Mouse (Mus musculus) midbrain, embryonic 15.5 days (tissue): ENCODE data around the gene Zc4h2. TPM values are rescaled to one million over a fixed set of nuclear protein-coding genes. Genes with fewer than 3 reads are reported as not detected.

Source experiments
- ATAC-seq: fragments of 200-750 bp; cut with Nextera tagmentation; replicated peaks from 2 replicates; pipeline ENCODE4 v1.8.0; 2017; ENCODE audit warnings: moderate TSS enrichment
- H3K27ac ChIP-seq: fragments of 300-500 bp; sonication (generic); 2 replicates; pipeline ENCODE4 v1.5.1; 2015; ENCODE audit warnings: mild to moderate bottlenecking, inconsistent platforms
- H3K27me3 ChIP-seq: fragments of 300-500 bp; sonication (generic); replicated peaks from 2 replicates; pipeline ENCODE4 v1.6.1; 2015; ENCODE audit warnings: inconsistent platforms
- H3K36me3 ChIP-seq: fragments of 300-500 bp; sonication (generic); replicated peaks from 2 replicates; pipeline ENCODE4 v1.6.1; 2015; ENCODE audit warnings: inconsistent platforms
- H3K4me1 ChIP-seq: fragments of 300-500 bp; sonication (generic); 2 replicates; pipeline ENCODE4 v1.6.1; 2015; ENCODE audit warnings: inconsistent platforms
- H3K4me2 ChIP-seq: fragments of 300-500 bp; sonication (generic); 2 replicates; pipeline ENCODE4 v1.6.1; 2015; ENCODE audit warnings: inconsistent platforms, mild to moderate bottlenecking, moderate library complexity
- H3K4me3 ChIP-seq: fragments of 300-500 bp; sonication (generic); 2 replicates; pipeline ENCODE4 v1.5.1; 2015; ENCODE audit warnings: mild to moderate bottlenecking, inconsistent platforms
- H3K9ac ChIP-seq: fragments of 300-500 bp; sonication (generic); 2 replicates; pipeline ENCODE4 v1.6.1; 2015; ENCODE audit warnings: mild to moderate bottlenecking, inconsistent platforms
- H3K9me3 ChIP-seq: fragments of 300-500 bp; sonication (generic); 2 replicates; pipeline ENCODE4 v1.6.1; 2016; ENCODE audit warnings: inconsistent platforms
- WGBS: fragments of 180-500 bp; shearing (Covaris S2); methylation state at CpG from one replicate; pipeline ENCODE4 v1.1.7; 2015; ENCODE audit warnings: mixed read lengths; 5-methylcytosine and 5-hydroxymethylcytosine counted together
- polyA plus RNA-seq: library from polyadenylated mRNA; unstranded; fragments of >200 nt; fragmentation: Nextera tagmentation; extraction: Ambion mirVana; gene quantifications from 2 replicates; pipeline ENCODE4 v1.2.1, GENCODE M21; 2015

The Zc4h2 gene
- polyA plus RNA-seq, result 75.9 and 78.0 TPM in 2 replicates

DNA sequence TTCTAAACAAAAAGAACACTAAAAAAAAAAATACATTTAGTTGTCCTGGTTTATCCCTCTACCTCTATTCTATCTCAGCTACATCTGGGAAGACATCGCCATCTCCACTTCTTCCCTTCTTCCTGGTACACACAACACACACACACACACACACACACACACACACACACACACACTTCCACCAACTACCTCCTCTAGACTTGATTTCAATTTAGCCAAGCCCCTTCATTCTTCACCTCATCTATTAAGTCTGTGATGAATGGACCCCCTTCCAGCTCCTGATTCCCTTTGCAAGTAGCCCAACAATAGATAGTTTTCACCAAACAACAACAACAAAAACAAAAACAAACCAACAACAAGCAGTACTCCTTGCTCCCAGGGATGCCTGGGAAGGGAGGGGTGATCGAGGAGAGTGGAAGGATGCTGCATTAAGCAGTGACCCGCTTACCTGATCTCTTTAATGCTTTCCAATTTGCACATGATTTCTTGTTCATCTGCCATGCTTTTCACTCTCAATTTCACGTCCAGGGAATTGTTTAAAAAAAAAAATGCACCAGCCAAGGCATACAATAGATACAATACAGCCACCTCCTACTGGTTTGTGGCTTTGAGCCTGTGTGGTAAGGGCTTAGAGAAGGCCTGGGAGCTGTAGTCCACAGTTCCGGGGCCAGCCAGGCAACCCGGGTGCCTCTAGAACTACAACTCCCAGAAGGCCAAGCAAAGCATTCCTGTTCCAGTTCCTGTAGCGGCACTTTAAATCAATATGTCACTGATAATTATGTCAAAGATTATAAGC, at the start of gene Zc4h2:
Gene Zc4h2, minus strand, starts transcription at position 706 of the 796 bp plus-strand sequence.
- Histone ChIP-seq H3K4me1 (0 out of 2 replicates have a peak, but pooled peaks cover 4% of the 10 kb centered on the region), H3K36me3 (no peaks in the 10 kb centered on the region), H3K9me3 (no peaks in the 10 kb centered on the region), H3K4me2 (peak within 1 kb of the TSS; percentile 52), H3K27ac (peak within 1 kb of the TSS; percentile 80), H3K27me3 (no peaks in the 10 kb centered on the region), H3K9ac (peak within 1 kb of the TSS; percentile 56), H3K4me3 (peak within 1 kb of the TSS; percentile 49)
- ATAC-seq, result peak; percentile 100
- WGBS, result 13% methylated on average over 7 of the region's 7 CpGs

GRCm38 (mm10) chrX:95687119-95687518, 28.8 kb upstream of the Zc4h2 start:
- H3K4me3 ChIP-seq, result no peak overlapping the region
- H3K9ac ChIP-seq, result no peak overlapping the region
- no peak overlapping the region for H3K27ac ChIP-seq
- H3K36me3 ChIP-seq, result no peaks in the 10 kb centered on the region
- H3K27me3 ChIP-seq, result no peaks in the 10 kb centered on the region
- no peaks in the 10 kb centered on the region for H3K4me1 ChIP-seq
- WGBS, result 74% methylated on average over 1 of the region's 1 CpGs
- H3K4me2 ChIP-seq, result no peak overlapping the region
- H3K9me3 ChIP-seq, result no peaks in the 10 kb centered on the region
- ATAC-seq, result no peak

DNA sequence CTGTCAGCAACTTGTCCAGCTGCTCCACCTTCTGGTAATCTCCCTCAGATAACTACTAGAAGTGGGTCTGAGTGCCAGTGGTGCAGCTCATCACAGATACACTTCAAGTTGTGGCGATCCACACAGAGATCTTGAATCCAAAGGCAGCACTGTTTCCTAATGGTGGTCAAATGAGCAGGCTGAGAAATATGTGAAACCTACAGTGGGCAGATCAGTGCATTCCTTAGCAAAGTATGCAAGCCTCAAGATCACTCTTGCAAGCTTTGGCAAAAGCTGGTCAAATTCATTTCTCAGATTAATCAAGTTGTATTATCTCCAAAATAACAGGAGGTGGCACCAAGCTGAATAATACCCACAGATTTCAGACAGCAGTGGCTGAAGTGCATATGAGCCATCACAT, 23.9 kb upstream of the Zc4h2 start:
- ATAC-seq, result no peak
- H3K9me3 ChIP-seq, result no peaks in the 10 kb centered on the region
- 94% methylated on average over 1 of the region's 1 CpGs for WGBS
- H3K27ac ChIP-seq, result no peak overlapping the region
- H3K4me1 ChIP-seq, result no peaks in the 10 kb centered on the region
- H3K9ac ChIP-seq, result no peak overlapping the region
- no peaks in the 10 kb centered on the region for H3K36me3 ChIP-seq
- no peaks in the 10 kb centered on the region for H3K27me3 ChIP-seq
- H3K4me2 ChIP-seq, result no peak overlapping the region
- no peak overlapping the region for H3K4me3 ChIP-seq

GRCm38 (mm10) chrX:95658600-95659084, 333 bp upstream of the Zc4h2 start:
- WGBS, result 24% methylated on average over 12 of the region's 12 CpGs
- Histone ChIP-seq H3K9me3 (no peaks in the 10 kb centered on the region), H3K27me3 (no peaks in the 10 kb centered on the region), H3K36me3 (no peaks in the 10 kb centered on the region), H3K27ac (peak overlapping the region; percentile 80), H3K9ac (peak overlapping the region; percentile 56), H3K4me1 (0 out of 2 replicates have a peak, but pooled peaks cover 4% of the 10 kb centered on the region), H3K4me2 (peak overlapping the region; percentile 49), H3K4me3 (peak overlapping the region; percentile 49)
- ATAC-seq, result peak; percentile 85

- Histone ChIP-seq H3K4me2 (no peak overlapping the region), H3K27ac (no peak overlapping the region), H3K36me3 (no peaks in the 10 kb centered on the region), H3K4me3 (no peak overlapping the region), H3K9ac (no peak overlapping the region), H3K9me3 (no peaks in the 10 kb centered on the region), H3K27me3 (no peaks in the 10 kb centered on the region), H3K4me1 (no peaks in the 10 kb centered on the region)
- ATAC-seq, result no peak
- 86% methylated on average over 5 of the region's 5 CpGs for WGBS
These were observed 57.7 kb downstream of the Zc4h2 start for GRCm38 (mm10) chrX:95600609-95601008.

Other genes with a start within 250 kb of the Zc4h2 start
- gene Amer1, start 213.6 kb downstream of the Zc4h2 start, polyA plus RNA-seq, result 13.0 and 13.3 TPM in 2 replicates
- 0.52 and 0.82 TPM in 2 replicates for gene Asb12, start 100.5 kb downstream of the Zc4h2 start, polyA plus RNA-seq
- 0.26 TPM in 1 of 2 replicates, not detected in the other for gene Pfn5, start 100.4 kb downstream of the Zc4h2 start, polyA plus RNA-seq
- gene Zc3h12b, start 53.2 kb upstream of the Zc4h2 start, polyA plus RNA-seq, result 3.5 and 4.1 TPM in 2 replicates